In the genomic region with DNA sequence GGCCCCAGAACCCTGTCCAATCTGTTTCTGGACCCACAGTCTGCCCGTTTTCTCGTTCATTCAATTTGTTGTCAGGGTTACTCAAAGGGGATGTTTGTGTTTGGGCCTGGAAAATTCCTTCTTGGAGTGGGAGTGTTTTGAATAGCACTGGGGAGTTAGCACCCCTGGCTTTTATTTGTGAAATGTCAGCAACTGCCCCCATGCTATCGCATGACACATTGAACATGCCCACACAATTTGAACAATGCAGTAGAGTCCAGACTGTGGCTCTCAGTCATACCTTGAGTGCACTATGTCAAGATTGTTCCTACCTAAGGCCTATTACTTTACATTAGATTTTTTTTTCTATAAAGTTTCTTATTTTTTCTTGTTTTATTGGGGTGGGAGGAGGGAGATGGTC, we compare ENCODE assay signal across 14 mouse cellular contexts.
"Had no signal": no experiment of that assay in that cellular context is flagged by ENCODE, and none has a peak within 500 bp of the region (broad histone marks: within the 10 kb centered on the region; RNA-seq: fewer than 3 reads in every experiment).

No protein-coding gene starts in this region.

- ATAC-seq: midbrain, embryonic 15.5 days had no signal

- H3K9ac ChIP-seq: lung, embryonic 14.5 days; midbrain, embryonic 12.5 days; midbrain, embryonic 15.5 days; neural tube, embryonic 12.5 days; stomach, embryonic 15.5 days had no signal

- H3K27me3 ChIP-seq: midbrain, embryonic 12.5 days; midbrain, embryonic 15.5 days; neural tube, embryonic 12.5 days; stomach, embryonic 15.5 days had no signal

- H3K4me1 ChIP-seq: neural tube, embryonic 12.5 days; stomach, embryonic 15.5 days had no signal

- H3K4me2 ChIP-seq: lung, embryonic 14.5 days; midbrain, embryonic 12.5 days; midbrain, embryonic 15.5 days; neural tube, embryonic 12.5 days; stomach, embryonic 15.5 days had no signal

- H3K27ac ChIP-seq: midbrain, embryonic 10.5 days; midbrain, embryonic 12.5 days; midbrain, embryonic 15.5 days; neural tube, embryonic 12.5 days; stomach, embryonic 15.5 days; stomach, postnatal 0 days had no signal

- H3K4me3 ChIP-seq: midbrain, embryonic 10.5 days; midbrain, embryonic 12.5 days; midbrain, embryonic 15.5 days; neural tube, embryonic 12.5 days; stomach, embryonic 15.5 days had no signal

- H3K9me3 ChIP-seq: midbrain, embryonic 10.5 days; midbrain, embryonic 12.5 days; midbrain, embryonic 15.5 days; neural tube, embryonic 12.5 days; stomach, embryonic 15.5 days had no signal

- DNase-seq: lung, adult 18-20 months; lung, embryonic 14.5 days; lung, postnatal 14 days; lung, postnatal 4 days; right cerebral cortex, postnatal 14 days; thymus, adult 2 months; thymus, postnatal 25 days; thymus, postnatal 4 days had no signal

- H3K36me3 ChIP-seq: midbrain, embryonic 10.5 days; midbrain, embryonic 12.5 days; midbrain, embryonic 15.5 days; neural tube, embryonic 12.5 days; stomach, embryonic 15.5 days had no signal
